Mouse (Mus musculus) splenic B cell, adult 2 months (primary cell): ENCODE data around the gene Ahnak.
"Not testable (repeated sequence)": the region's sequence is repeated elsewhere in the genome, so short reads cannot be mapped to it uniquely, and the experiment has no call there.

Experiments
- DNase-seq: peaks from one replicate; pipeline ENCODE4 v3.0.0-alpha.2; 2011; ENCODE audit warnings: low read depth, low spot score
- H3K27me3 ChIP-seq: 2 replicates; pipeline ENCODE4 v1.6.1; 2012; ENCODE audit warnings: mild to moderate bottlenecking, low read length, moderate library complexity, mixed read lengths; ENCODE audit not compliant: control insufficient read depth, poor library complexity, insufficient read depth, severe bottlenecking
- H3K36me3 ChIP-seq: 2 replicates; pipeline ENCODE4 v1.6.1; 2012; ENCODE audit warnings: mild to moderate bottlenecking, low read length, moderate library complexity, mixed read lengths; ENCODE audit not compliant: control insufficient read depth, poor library complexity, insufficient read depth, severe bottlenecking

The Ahnak gene

GRCm38 (mm10) chr19:8996601-8997000 lies 7.5 kb downstream of the Ahnak start:
- Histone ChIP-seq H3K36me3 (no peaks in the 10 kb centered on the region; the same call in 1 of the 2 replicates), H3K27me3 (no peaks in the 10 kb centered on the region)
- DNase-seq = no peak

GRCm38 (mm10) chr19:8997546-8997945 lies 8.5 kb downstream of the Ahnak start:
- Histone ChIP-seq H3K27me3 (no peaks in the 10 kb centered on the region), H3K36me3 (no peaks in the 10 kb centered on the region; the same call in 1 of the 2 replicates)
- DNase-seq = peak; percentile 57

- Histone ChIP-seq H3K27me3 (no peaks in the 10 kb centered on the region), H3K36me3 (no peaks in the 10 kb centered on the region; the same call in 1 of the 2 replicates)
- no peak for DNase-seq
These were observed 9.5 kb downstream of the Ahnak start for GRCm38 (mm10) chr19:8998546-8998945.

GRCm38 (mm10) chr19:8999223-8999622 lies 10.1 kb downstream of the Ahnak start:
- H3K36me3 ChIP-seq = no peaks in the 10 kb centered on the region; the same call in 1 of the 2 replicates
- DNase-seq = no peak
- no peaks in the 10 kb centered on the region for H3K27me3 ChIP-seq

GRCm38 (mm10) chr19:9006915-9007314 lies 17.8 kb downstream of the Ahnak start:
- H3K36me3 ChIP-seq = not testable (repeated sequence)

GRCm38 (mm10) chr19:9019298-9019697 lies 30.2 kb downstream of the Ahnak start:
- DNase-seq = no peak
- Histone ChIP-seq H3K36me3 (no peaks in the 10 kb centered on the region), H3K27me3 (no peaks in the 10 kb centered on the region)

More at GRCm38 (mm10) chr19:9006915-9007314, 17.8 kb downstream of the Ahnak start:
- not testable (repeated sequence) for DNase-seq, H3K27me3 ChIP-seq

- no peaks in the 10 kb centered on the region for H3K36me3 ChIP-seq
- peak; percentile 72 for DNase-seq
These were observed 34.1 kb downstream of the Ahnak start for GRCm38 (mm10) chr19:9023021-9023778.

GRCm38 (mm10) chr19:9025562-9026257 lies 36.6 kb downstream of the Ahnak start:
- H3K27me3 ChIP-seq = no peaks in the 10 kb centered on the region
- no peak for DNase-seq
- H3K36me3 ChIP-seq = no peaks in the 10 kb centered on the region

More at GRCm38 (mm10) chr19:9023021-9023778, 34.1 kb downstream of the Ahnak start:
- H3K27me3 ChIP-seq = no peaks in the 10 kb centered on the region

GRCm38 (mm10) chr19:9026634-9027033 lies 37.5 kb downstream of the Ahnak start:
- H3K36me3 ChIP-seq = no peaks in the 10 kb centered on the region
- DNase-seq = no peak
- no peaks in the 10 kb centered on the region for H3K27me3 ChIP-seq

- Histone ChIP-seq H3K36me3 (no peaks in the 10 kb centered on the region), H3K27me3 (no peaks in the 10 kb centered on the region)
- no peak for DNase-seq
These were observed 38.7 kb downstream of the Ahnak start for GRCm38 (mm10) chr19:9027795-9028194.

- no peaks in the 10 kb centered on the region for H3K27me3 ChIP-seq
- no peaks in the 10 kb centered on the region for H3K36me3 ChIP-seq
- no peak for DNase-seq
These were observed 39.3 kb downstream of the Ahnak start for GRCm38 (mm10) chr19:9028375-9028774.

- DNase-seq = no peak
- Histone ChIP-seq H3K27me3 (no peaks in the 10 kb centered on the region), H3K36me3 (no peaks in the 10 kb centered on the region)
These were observed 40.7 kb downstream of the Ahnak start for GRCm38 (mm10) chr19:9029640-9030262.

GRCm38 (mm10) chr19:9032502-9033129 lies 43.5 kb downstream of the Ahnak start:
- DNase-seq = no peak
- no peaks in the 10 kb centered on the region for H3K36me3 ChIP-seq

GRCm38 (mm10) chr19:9033412-9034340 lies 44.6 kb downstream of the Ahnak start:
- DNase-seq = no peak
- Histone ChIP-seq H3K36me3 (no peaks in the 10 kb centered on the region), H3K27me3 (no peaks in the 10 kb centered on the region)

More at GRCm38 (mm10) chr19:9032502-9033129, 43.5 kb downstream of the Ahnak start:
- H3K27me3 ChIP-seq = no peaks in the 10 kb centered on the region
